Mouse (Mus musculus) heart, embryonic 13.5 days (tissue): ENCODE measurements around the gene 9130019O22Rik. TPM values are rescaled to one million over a fixed set of nuclear protein-coding genes. Genes with fewer than 3 reads are reported as not detected.
"Not testable (repeated sequence)": the region's sequence is repeated elsewhere in the genome, so short reads cannot be mapped to it uniquely, and the experiment has no call there.

Experiments
- ATAC-seq: fragments of 200-750 bp; cut with Nextera tagmentation; 2 replicates; pipeline ENCODE4 v1.8.0; 2017; ENCODE audit warnings: moderate TSS enrichment; ENCODE audit not compliant: insufficient number of reproducible peaks, low FRiP score, low TSS enrichment; ENCODE audit errors: extremely low read depth
- H3K27ac ChIP-seq: fragments of 300-500 bp; sonication (generic); replicated peaks from 2 replicates; pipeline ENCODE4 v1.5.1; 2015; ENCODE audit warnings: moderate library complexity, mild to moderate bottlenecking, inconsistent platforms
- H3K27me3 ChIP-seq: fragments of 300-500 bp; sonication (generic); replicated peaks from 2 replicates; pipeline ENCODE4 v1.6.1; 2015; ENCODE audit warnings: mild to moderate bottlenecking, inconsistent platforms
- H3K36me3 ChIP-seq: fragments of 300-500 bp; sonication (generic); 2 replicates; pipeline ENCODE4 v1.6.1; 2015; ENCODE audit warnings: mild to moderate bottlenecking, inconsistent platforms
- H3K4me1 ChIP-seq: fragments of 300-500 bp; sonication (generic); 2 replicates; pipeline ENCODE4 v1.6.1; 2015; ENCODE audit warnings: inconsistent platforms
- H3K4me2 ChIP-seq: fragments of 300-500 bp; sonication (generic); 2 replicates; pipeline ENCODE4 v1.6.1; 2015; ENCODE audit warnings: inconsistent platforms, mild to moderate bottlenecking, moderate library complexity
- H3K4me3 ChIP-seq: fragments of 300-500 bp; sonication (generic); 2 replicates; pipeline ENCODE4 v1.5.1; 2015; ENCODE audit warnings: moderate library complexity, mild to moderate bottlenecking, inconsistent platforms
- H3K9ac ChIP-seq: fragments of 300-500 bp; sonication (generic); 2 replicates; pipeline ENCODE4 v1.6.1; 2015; ENCODE audit warnings: inconsistent platforms, mild to moderate bottlenecking, moderate library complexity
- H3K9me3 ChIP-seq: fragments of 300-500 bp; sonication (generic); 2 replicates; pipeline ENCODE4 v1.6.1; 2016; ENCODE audit warnings: inconsistent platforms
- WGBS: fragments of 180-500 bp; shearing (Covaris S2); methylation state at CpG from one replicate; pipeline ENCODE4 v1.1.7; 2015; ENCODE audit warnings: mixed read lengths; 5-methylcytosine and 5-hydroxymethylcytosine counted together
- polyA plus RNA-seq: library from polyadenylated mRNA; unstranded; fragments of >200 nt; fragmentation: Nextera tagmentation; extraction: Ambion mirVana; gene quantifications from 2 replicates; pipeline ENCODE4 v1.2.1, GENCODE M21; 2015

Gene 9130019O22Rik
- polyA plus RNA-seq, 1 experiment from 2014 or later: 3.6 TPM

DNA sequence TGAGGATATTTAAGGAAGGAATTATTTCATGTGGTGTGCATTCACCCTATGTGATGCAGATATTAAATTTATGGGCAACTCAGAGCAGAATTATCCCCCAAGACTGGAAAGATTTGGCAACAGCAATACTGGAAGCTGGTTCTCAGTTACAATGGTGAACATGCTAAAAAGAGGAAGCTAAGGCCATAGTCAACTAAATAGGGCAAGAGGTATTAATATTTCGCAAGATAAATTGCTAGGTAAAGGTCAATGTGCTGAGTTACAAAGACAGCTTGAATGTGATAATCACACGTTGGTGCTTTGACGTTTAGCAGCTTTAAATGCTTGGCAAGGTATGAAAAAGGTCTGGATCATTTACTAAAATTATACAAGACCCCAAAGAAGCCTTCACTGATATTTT is 31.2 kb downstream of the 9130019O22Rik start:
- Histone ChIP-seq H3K27ac (no peak overlapping the region), H3K4me1 (no peaks in the 10 kb centered on the region), H3K4me3 (no peak overlapping the region), H3K9me3 (no peaks in the 10 kb centered on the region), H3K4me2 (no peak overlapping the region), H3K9ac (no peak overlapping the region), H3K27me3 (peaks cover 42% of the 10 kb centered on the region), H3K36me3 (no peaks in the 10 kb centered on the region)
- 54% methylated on average over 3 of the region's 3 CpGs for WGBS
- no peak for ATAC-seq

GRCm38 (mm10) chr7:127351230-127352004 is 35.5 kb downstream of the 9130019O22Rik start:
- H3K27ac ChIP-seq: no peak overlapping the region
- peaks cover 12% of the 10 kb centered on the region for H3K4me1 ChIP-seq
- WGBS: 75% methylated on average over 5 of the region's 5 CpGs
- no peak for ATAC-seq
- H3K4me3 ChIP-seq: no peak overlapping the region
- no peaks in the 10 kb centered on the region for H3K9me3 ChIP-seq
- H3K36me3 ChIP-seq: no peaks in the 10 kb centered on the region
- no peak overlapping the region for H3K9ac ChIP-seq
- no peak overlapping the region for H3K4me2 ChIP-seq
- 0 out of 2 replicates have a peak, but pooled peaks cover 6% of the 10 kb centered on the region for H3K27me3 ChIP-seq

DNA sequence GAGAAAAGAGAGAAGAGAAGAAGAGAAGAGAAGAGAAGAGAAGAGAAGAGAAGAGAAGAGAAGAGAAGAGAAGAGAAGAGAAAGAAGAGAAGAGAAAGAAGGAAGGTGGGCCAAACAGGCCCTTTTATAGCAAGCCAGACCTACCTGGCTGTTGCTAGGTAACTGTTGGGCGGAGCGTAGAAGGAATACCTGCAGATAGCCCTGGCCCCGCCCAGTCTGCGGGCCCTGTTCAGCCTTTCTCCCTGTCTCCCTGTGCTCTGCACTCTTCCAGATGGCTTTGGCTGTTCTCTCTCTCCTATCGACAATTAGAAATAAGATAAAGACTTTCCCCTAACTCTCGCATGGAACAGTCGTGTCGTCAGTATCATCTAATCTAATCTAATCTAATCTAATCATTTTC is 40.3 kb downstream of the 9130019O22Rik start:
- WGBS: 12% methylated on average over 8 of the region's 8 CpGs
- no peak for ATAC-seq
- peaks cover 23% of the 10 kb centered on the region for H3K36me3 ChIP-seq
- peak overlapping the region; percentile 93 for H3K4me3 ChIP-seq
- H3K4me1 ChIP-seq: peaks cover 39% of the 10 kb centered on the region
- H3K27me3 ChIP-seq: no peaks in the 10 kb centered on the region
- H3K4me2 ChIP-seq: peak overlapping the region; percentile 89
- peak overlapping the region; percentile 99 for H3K27ac ChIP-seq
- H3K9me3 ChIP-seq: no peaks in the 10 kb centered on the region
- H3K9ac ChIP-seq: peak overlapping the region; percentile 98

DNA sequence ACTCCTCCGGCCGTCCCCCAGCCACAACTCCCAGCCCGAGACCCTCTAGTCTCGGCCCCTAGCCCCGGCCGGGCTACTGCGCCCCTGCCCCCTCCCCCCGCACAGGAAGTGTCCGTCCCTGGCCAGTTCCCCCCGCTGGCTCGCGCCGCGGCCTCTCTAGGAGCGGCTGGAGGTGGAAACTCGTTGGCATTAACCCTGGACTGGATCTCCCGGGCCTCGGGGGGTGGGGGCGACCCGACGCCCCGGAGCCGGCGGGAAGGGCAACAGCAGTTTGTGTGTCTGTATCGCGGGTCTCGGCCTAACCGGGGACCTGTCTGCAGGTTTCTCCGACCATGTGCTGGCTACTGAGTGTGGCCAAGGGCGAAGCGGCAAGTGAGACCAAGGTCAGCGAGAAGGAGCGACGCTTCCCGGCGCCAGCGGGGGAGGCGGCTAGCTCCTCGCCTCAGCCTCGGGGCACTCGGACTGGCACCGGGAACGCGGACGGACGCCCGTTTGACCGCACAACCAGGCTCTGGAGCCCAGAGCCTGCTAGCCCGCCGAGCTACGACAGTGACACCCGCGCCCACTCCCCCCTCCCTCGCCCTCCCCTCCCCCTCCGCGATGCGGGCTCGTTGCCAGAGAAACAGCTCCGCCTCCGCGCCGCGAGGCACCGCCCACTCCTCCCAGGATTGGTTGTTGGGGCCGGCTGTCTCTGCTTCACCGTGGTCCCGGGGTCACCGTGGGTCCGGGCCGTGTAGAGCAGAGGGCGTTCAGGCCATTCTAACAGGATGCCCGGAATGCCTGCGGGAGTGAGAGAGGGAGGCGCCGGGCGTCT is 41.2 kb downstream of the 9130019O22Rik start, which contains the start of gene Zfp768:
Zfp768 (minus strand) TSS at position 78 of the 814 bp plus-strand sequence.
- Histone ChIP-seq H3K4me2 (peak within 1 kb of the TSS; percentile 89), H3K9me3 (no peaks in the 10 kb centered on the region), H3K36me3 (peaks cover 30% of the 10 kb centered on the region), H3K27me3 (no peaks in the 10 kb centered on the region), H3K9ac (peak within 1 kb of the TSS; percentile 98), H3K27ac (peak within 1 kb of the TSS; percentile 99), H3K4me3 (peak within 1 kb of the TSS; percentile 93), H3K4me1 (peaks cover 39% of the 10 kb centered on the region)
- ATAC-seq: peak; percentile 86
- under 1% methylated on average over 76 of the region's 76 CpGs for WGBS

- peak; percentile 39; the same call in 1 of the 2 replicates for ATAC-seq
- H3K36me3 ChIP-seq: peaks cover 34% of the 10 kb centered on the region
- no peaks in the 10 kb centered on the region for H3K9me3 ChIP-seq
- H3K4me3 ChIP-seq: peak overlapping the region; percentile 93
- peak overlapping the region; percentile 99 for H3K27ac ChIP-seq
- peak overlapping the region; percentile 89 for H3K4me2 ChIP-seq
- no peaks in the 10 kb centered on the region for H3K27me3 ChIP-seq
- H3K9ac ChIP-seq: peak overlapping the region; percentile 98
- under 1% methylated on average over 42 of the region's 42 CpGs for WGBS
- H3K4me1 ChIP-seq: peaks cover 39% of the 10 kb centered on the region
These were observed 41.9 kb downstream of the 9130019O22Rik start for GRCm38 (mm10) chr7:127345092-127345491.

- ATAC-seq: no peak
- Histone ChIP-seq H3K4me2 (peak overlapping the region; percentile 89), H3K36me3 (peaks cover 38% of the 10 kb centered on the region), H3K9me3 (no peaks in the 10 kb centered on the region), H3K9ac (peak overlapping the region; percentile 98), H3K27ac (peak overlapping the region; percentile 99; the same call in 1 of the 2 replicates), H3K4me3 (peak overlapping the region; percentile 93), H3K27me3 (no peaks in the 10 kb centered on the region), H3K4me1 (peaks cover 39% of the 10 kb centered on the region)
- WGBS: 88% methylated on average over 8 of the region's 8 CpGs
These were observed 42.6 kb downstream of the 9130019O22Rik start for GRCm38 (mm10) chr7:127344371-127344770.

GRCm38 (mm10) chr7:127343351-127344019 is 43.5 kb downstream of the 9130019O22Rik start:
- 86% methylated on average over 38 of the region's 38 CpGs for WGBS
- ATAC-seq: no peak

DNA sequence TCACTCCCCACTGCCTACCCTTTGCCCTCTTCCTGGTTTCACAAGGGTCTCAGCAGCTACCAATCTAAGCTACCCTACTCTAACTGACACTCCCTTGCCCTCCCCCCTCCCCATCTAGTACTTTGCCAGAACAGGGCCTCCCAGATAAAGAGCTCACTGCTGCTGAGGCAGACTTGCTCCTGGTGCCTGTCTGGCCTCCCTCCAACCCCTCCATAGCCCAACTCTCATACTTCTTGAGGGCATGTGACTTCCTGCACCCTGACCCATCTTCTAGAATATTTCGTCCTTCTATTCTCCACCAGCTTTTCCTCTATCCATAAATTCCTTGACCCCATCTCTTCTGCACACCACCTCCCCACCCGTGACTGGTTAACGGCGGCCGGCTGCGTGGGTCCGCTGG is 44.1 kb downstream of the 9130019O22Rik start:
- peaks cover 39% of the 10 kb centered on the region for H3K4me1 ChIP-seq
- ATAC-seq: no peak
- peaks cover 38% of the 10 kb centered on the region for H3K36me3 ChIP-seq
- H3K9me3 ChIP-seq: no peaks in the 10 kb centered on the region
- H3K27me3 ChIP-seq: no peaks in the 10 kb centered on the region
- WGBS: 87% methylated on average over 7 of the region's 7 CpGs
- no peak overlapping the region for H3K4me3 ChIP-seq
- peak overlapping the region; percentile 24; the same call in 1 of the 2 replicates for H3K4me2 ChIP-seq
- peak overlapping the region; percentile 42 for H3K27ac ChIP-seq
- peak overlapping the region; percentile 40; the same call in 1 of the 2 replicates for H3K9ac ChIP-seq

More at GRCm38 (mm10) chr7:127343351-127344019, 43.5 kb downstream of the 9130019O22Rik start:
- H3K4me1 ChIP-seq: peaks cover 39% of the 10 kb centered on the region
- peak overlapping the region; percentile 34; the same call in 1 of the 2 replicates for H3K9ac ChIP-seq
- H3K27me3 ChIP-seq: no peaks in the 10 kb centered on the region
- H3K36me3 ChIP-seq: peaks cover 38% of the 10 kb centered on the region
- H3K4me3 ChIP-seq: no peak overlapping the region
- H3K9me3 ChIP-seq: no peaks in the 10 kb centered on the region
- H3K4me2 ChIP-seq: peak overlapping the region; percentile 89; the same call in 1 of the 2 replicates
- 0 out of 2 replicates have a peak overlapping the region, but pooled peaks have one; percentile 24 for H3K27ac ChIP-seq

GRCm38 (mm10) chr7:127342332-127342731 is 44.6 kb downstream of the 9130019O22Rik start:
- Histone ChIP-seq H3K4me2 (no peak overlapping the region), H3K4me1 (peaks cover 37% of the 10 kb centered on the region), H3K9me3 (no peaks in the 10 kb centered on the region), H3K27me3 (no peaks in the 10 kb centered on the region), H3K36me3 (peaks cover 38% of the 10 kb centered on the region), H3K4me3 (no peak overlapping the region), H3K9ac (peak overlapping the region; percentile 40; the same call in 1 of the 2 replicates), H3K27ac (peak overlapping the region; percentile 42)
- no peak for ATAC-seq
- 52% methylated on average over 4 of the region's 4 CpGs for WGBS

DNA sequence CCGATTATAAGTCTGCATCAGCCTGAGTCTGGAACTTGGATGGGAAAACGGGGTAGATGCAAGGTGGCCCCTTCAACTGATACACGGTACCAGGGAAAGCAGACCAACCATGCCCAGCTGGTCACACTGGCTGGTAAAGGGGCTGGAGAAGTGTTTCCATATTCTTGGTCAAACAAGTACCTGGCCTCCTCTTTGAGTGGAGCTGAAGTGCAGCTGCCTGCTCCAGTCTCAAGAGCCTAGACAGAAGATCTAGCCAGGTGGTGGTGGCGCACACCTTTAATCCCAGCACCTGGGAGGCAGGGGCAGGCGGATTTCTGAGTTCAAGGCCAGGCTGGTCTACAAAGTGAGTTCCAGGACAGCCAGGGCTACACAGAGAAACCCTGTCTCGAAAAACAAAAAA is 45.1 kb downstream of the 9130019O22Rik start:
- not testable (repeated sequence) for ATAC-seq, H3K4me2 ChIP-seq, H3K27ac ChIP-seq, H3K9me3 ChIP-seq, H3K9ac ChIP-seq, H3K4me3 ChIP-seq, H3K27me3 ChIP-seq
- Histone ChIP-seq H3K4me1 (peaks cover 32% of the 10 kb centered on the region), H3K36me3 (peaks cover 38% of the 10 kb centered on the region)
- WGBS: 85% methylated on average over 6 of the region's 6 CpGs
